Mouse (Mus musculus) kidney, adult 2 months (tissue): ENCODE measurements at regions not wholly inside any gene's neighbourhood (a gene's known extent, or its start where the extent isn't known, plus 50 kb on each side); places are given as distances from the start of the nearest gene placed in this dataset.

Experiments used
- DNase-seq: peaks from one replicate; pipeline ENCODE4 v3.0.0; 2021
- H3K27ac ChIP-seq: fragments of 200-500 bp; 2 replicates; pipeline ENCODE4 v1.5.1; 2012; ENCODE audit warnings: low read depth, low read length, control low read depth, inconsistent platforms; ENCODE audit not compliant: insufficient read depth
- H3K27me3 ChIP-seq: fragments of 200-500 bp; replicated peaks from 2 replicates; pipeline ENCODE4 v1.6.1; 2012; ENCODE audit warnings: mild to moderate bottlenecking, moderate library complexity, low read length, inconsistent platforms; ENCODE audit not compliant: control insufficient read depth, insufficient read depth
- H3K36me3 ChIP-seq: fragments of 200-500 bp; 2 replicates; pipeline ENCODE4 v1.6.1; 2012; ENCODE audit warnings: mild to moderate bottlenecking, moderate library complexity, low read length, inconsistent platforms; ENCODE audit not compliant: control insufficient read depth, insufficient read depth
- H3K4me1 ChIP-seq: fragments of 200-500 bp; 2 replicates; pipeline ENCODE4 v1.6.1; 2011; ENCODE audit warnings: low read length; ENCODE audit not compliant: control insufficient read depth, insufficient read depth
- H3K4me3 ChIP-seq: fragments of 200-500 bp; 2 replicates; pipeline ENCODE4 v1.5.1; 2011; ENCODE audit warnings: mild to moderate bottlenecking, low read depth, low read length, control low read depth; ENCODE audit not compliant: insufficient read depth
- CTCF ChIP-seq: fragments of 200-500 bp; conservative IDR thresholded peaks from 2 replicates; pipeline ENCODE4 v1.5.1; 2011; ENCODE audit warnings: low read depth, mild to moderate bottlenecking, control low read depth, low read length, moderate library complexity, mixed read lengths; ENCODE audit not compliant: insufficient read depth, insufficient read length
- POLR2A ChIP-seq: fragments of 200-500 bp; IDR thresholded peaks from one replicate; pipeline ENCODE4 v1.6.1; 2011; ENCODE audit warnings: low read depth, low read length, control low read depth
- WGBS: fragments of 180-500 bp; shearing (Covaris S2); methylation state at CpG from one replicate; pipeline ENCODE4 v1.1.7; 2018; 5-methylcytosine and 5-hydroxymethylcytosine counted together

DNA sequence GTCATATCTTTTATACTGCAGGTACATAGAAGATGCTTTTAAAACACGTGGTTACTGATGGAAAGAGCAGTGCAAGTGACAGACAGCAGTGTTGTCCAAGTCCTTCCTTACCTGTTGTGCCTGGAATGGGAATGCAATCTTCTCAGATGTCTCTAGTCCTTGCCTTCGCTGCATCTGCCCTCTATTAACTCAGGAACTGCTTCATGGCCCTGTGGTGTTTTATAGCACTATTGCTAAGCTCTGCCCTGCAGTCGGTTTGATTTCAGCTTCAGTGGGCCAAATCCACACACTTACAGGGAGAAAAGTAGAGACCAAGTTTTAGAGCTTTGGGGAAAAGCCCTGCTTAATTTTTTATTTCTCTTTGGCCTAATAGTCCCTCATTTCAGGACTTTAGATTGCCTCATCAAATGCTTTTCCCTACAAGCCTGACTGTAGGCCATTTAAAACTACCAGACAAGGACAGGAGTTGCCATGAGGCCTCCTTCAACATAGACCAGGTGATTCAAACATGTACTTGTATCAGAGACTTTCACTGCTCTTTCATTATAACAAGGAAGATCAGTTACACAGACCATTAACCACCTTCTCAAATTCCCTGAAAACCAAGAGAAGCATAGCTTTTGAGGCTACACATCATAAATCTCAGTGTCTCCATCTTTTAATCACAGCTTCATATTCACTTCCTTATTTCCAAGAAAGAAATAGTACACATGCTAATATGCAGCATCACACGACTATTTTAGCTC is 358.7 kb downstream of the Dnajb9 start:
- no peaks in the 10 kb centered on the region for H3K4me1 ChIP-seq
- H3K36me3 ChIP-seq = no peaks in the 10 kb centered on the region
- TF ChIP-seq CTCF (no peak), POLR2A (no peak)
- WGBS = 25% methylated on average over 4 of the region's 4 CpGs
- H3K27me3 ChIP-seq = no peaks in the 10 kb centered on the region
- H3K27ac ChIP-seq = no peak overlapping the region
- no peak overlapping the region for H3K4me3 ChIP-seq
- no peak for DNase-seq

GRCm38 (mm10) chr12:43843907-43844537 is 366.1 kb downstream of the Dnajb9 start:
- WGBS = 54% methylated on average over 5 of the region's 5 CpGs
- Histone ChIP-seq H3K4me3 (no peak overlapping the region), H3K4me1 (no peaks in the 10 kb centered on the region), H3K27me3 (no peaks in the 10 kb centered on the region), H3K36me3 (no peaks in the 10 kb centered on the region), H3K27ac (no peak overlapping the region)
- no peak for DNase-seq
- TF ChIP-seq POLR2A (no peak), CTCF (no peak)

DNA sequence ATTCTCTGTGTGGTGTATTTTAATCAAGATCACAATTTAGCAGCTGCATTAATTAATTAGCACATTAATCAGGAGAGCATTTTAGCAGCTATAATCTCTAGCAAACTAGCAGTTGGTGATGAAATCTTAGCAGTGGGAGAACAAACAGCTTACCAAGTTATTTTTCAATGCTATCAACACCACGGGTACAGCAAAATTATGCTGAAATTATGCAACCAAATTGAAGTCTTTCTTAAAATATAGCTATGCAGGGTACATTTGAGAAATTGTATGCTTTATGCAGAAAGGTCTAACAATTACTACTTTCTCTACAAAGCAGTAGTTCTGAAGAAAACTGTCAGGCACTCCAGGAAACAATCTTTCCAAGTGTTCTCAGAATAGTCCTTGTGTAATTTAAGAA is 378.1 kb downstream of the Dnajb9 start:
- H3K27ac ChIP-seq = no peak overlapping the region
- no peak overlapping the region for H3K4me3 ChIP-seq
- TF ChIP-seq CTCF = no peak
- TF ChIP-seq POLR2A = no peak
- no peak for DNase-seq
- H3K36me3 ChIP-seq = no peaks in the 10 kb centered on the region
- 59% methylated on average over 1 of the region's 1 CpGs for WGBS
- H3K27me3 ChIP-seq = no peaks in the 10 kb centered on the region
- H3K4me1 ChIP-seq = no peaks in the 10 kb centered on the region

DNA sequence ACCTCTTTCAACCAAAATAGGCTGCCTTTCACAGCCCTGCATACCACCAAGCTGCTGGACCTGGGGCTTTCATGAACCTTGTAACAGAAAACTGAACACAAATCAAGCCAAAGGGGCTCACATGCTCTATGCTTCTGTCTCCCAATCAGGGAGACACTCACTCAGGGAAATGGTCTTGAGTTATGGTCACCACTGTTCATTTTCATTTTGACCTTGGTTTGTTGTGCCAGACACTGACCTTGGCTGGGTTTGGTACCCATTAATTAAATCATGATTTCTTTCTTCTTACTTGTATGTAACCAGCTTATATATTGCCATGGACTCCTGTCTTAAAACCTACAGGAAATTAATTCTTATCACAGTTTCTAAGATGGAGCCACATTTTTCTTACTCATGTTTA is 381.5 kb downstream of the Dnajb9 start:
- no peak for TF ChIP-seq POLR2A
- no peak for TF ChIP-seq CTCF
- no peaks in the 10 kb centered on the region for H3K27me3 ChIP-seq
- no peak overlapping the region for H3K27ac ChIP-seq
- H3K36me3 ChIP-seq = no peaks in the 10 kb centered on the region
- H3K4me3 ChIP-seq = no peak overlapping the region
- DNase-seq = no peak
- H3K4me1 ChIP-seq = no peaks in the 10 kb centered on the region

DNA sequence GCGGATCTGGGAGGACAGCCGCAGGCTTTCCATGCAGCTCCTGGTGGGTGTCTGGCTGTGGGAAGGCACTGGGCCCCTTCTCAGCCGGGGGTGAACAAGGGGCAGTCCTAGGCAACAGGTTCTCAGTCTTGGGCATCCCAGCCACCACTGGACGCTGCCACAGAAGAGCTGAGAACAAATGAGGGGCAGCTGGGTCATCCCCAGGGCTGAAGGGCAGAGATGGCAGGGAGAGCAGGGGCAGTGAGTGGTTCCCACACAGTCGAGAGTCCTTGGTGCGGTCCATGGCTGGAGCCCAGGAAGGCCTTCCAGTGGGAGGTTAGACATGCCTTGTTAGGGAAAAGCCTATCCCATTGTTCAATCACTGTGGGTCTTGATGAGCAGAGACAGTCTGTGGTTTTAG is 382.2 kb downstream of the Dnajb9 start:
- DNase-seq = no peak
- Histone ChIP-seq H3K27ac (no peak overlapping the region), H3K4me3 (no peak overlapping the region), H3K36me3 (no peaks in the 10 kb centered on the region), H3K27me3 (no peaks in the 10 kb centered on the region), H3K4me1 (no peaks in the 10 kb centered on the region)
- 64% methylated on average over 6 of the region's 6 CpGs for WGBS
- no peak for TF ChIP-seq CTCF
- no peak for TF ChIP-seq POLR2A

- no peaks in the 10 kb centered on the region for H3K27me3 ChIP-seq
- H3K4me3 ChIP-seq = no peak overlapping the region
- no peaks in the 10 kb centered on the region for H3K36me3 ChIP-seq
- no peaks in the 10 kb centered on the region for H3K4me1 ChIP-seq
- WGBS = 13% methylated on average over 3 of the region's 3 CpGs
- TF ChIP-seq POLR2A (no peak), CTCF (no peak)
- H3K27ac ChIP-seq = no peak overlapping the region
- no peak for DNase-seq
Observed at GRCm38 (mm10) chr12:43827296-43827695, 382.8 kb downstream of the Dnajb9 start.

- Histone ChIP-seq H3K27ac (no peak overlapping the region), H3K4me3 (no peak overlapping the region), H3K36me3 (no peaks in the 10 kb centered on the region), H3K27me3 (no peaks in the 10 kb centered on the region), H3K4me1 (no peaks in the 10 kb centered on the region)
- 10% methylated on average over 3 of the region's 3 CpGs for WGBS
- DNase-seq = peak; percentile 10
- TF ChIP-seq CTCF (no peak), POLR2A (no peak)
Observed at GRCm38 (mm10) chr12:43813559-43813958, 396.6 kb downstream of the Dnajb9 start.
